Mouse (Mus musculus) kidney, postnatal 4 days (tissue): ENCODE data around the gene Atl1.

Experiments
- DNase-seq, 2 experiments: peaks; one replicate each; pipeline ENCODE4 v3.0.0; 2021; ENCODE audit warnings: mixed read lengths in 2 of 2

Atl1 gene

DNA sequence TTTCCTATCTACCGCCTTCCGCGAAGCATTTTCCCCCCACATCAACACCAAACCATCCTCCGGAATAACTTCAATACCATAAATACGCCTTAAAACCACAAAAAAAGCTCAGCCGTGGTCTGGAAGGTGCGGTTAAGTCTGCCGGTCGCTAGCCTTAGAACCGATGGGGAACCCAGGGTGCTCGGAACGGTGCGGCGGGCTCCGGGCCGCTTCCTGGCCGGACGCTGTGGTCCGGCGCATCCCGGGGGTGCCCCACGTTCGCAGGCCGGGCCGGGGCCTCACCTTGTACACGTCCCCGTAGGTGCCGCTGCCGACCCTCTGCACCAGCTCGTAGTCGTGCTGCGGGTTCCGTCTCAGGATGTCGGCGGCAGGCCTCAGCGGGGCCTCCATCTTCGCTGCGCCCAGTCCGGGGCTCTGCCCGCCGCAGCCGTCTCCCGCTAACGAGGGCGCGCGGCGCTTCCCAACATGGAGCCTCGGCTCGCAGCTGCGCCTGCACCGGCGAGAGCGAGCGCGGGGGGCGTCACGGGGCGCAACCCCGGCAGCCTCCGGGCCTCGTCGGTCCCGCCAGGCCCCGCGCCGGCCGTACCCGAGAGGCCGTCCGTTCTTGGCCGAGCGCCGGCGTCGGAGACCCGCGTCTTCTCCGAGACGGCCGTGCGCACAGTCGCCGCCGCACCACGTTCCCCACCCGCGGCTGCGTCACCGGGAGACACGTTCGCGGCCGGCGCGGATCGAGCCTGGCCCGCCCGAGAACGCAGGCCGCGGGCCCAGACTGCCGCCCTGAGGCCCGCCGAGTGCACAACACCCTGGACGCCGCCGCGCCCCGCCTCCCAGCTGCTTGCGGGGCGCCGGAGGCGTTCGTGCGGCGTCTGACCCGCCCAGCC is at the start of gene Atl1, which contains the start of gene Map4k5:
TSS of gene Atl1 (plus strand) at position 244 of the 881 bp plus-strand sequence.
TSS of gene Map4k5 (minus strand) at position 830 of the 881 bp plus-strand sequence.
- DNase-seq, result peak; percentile 91 to 94

DNA sequence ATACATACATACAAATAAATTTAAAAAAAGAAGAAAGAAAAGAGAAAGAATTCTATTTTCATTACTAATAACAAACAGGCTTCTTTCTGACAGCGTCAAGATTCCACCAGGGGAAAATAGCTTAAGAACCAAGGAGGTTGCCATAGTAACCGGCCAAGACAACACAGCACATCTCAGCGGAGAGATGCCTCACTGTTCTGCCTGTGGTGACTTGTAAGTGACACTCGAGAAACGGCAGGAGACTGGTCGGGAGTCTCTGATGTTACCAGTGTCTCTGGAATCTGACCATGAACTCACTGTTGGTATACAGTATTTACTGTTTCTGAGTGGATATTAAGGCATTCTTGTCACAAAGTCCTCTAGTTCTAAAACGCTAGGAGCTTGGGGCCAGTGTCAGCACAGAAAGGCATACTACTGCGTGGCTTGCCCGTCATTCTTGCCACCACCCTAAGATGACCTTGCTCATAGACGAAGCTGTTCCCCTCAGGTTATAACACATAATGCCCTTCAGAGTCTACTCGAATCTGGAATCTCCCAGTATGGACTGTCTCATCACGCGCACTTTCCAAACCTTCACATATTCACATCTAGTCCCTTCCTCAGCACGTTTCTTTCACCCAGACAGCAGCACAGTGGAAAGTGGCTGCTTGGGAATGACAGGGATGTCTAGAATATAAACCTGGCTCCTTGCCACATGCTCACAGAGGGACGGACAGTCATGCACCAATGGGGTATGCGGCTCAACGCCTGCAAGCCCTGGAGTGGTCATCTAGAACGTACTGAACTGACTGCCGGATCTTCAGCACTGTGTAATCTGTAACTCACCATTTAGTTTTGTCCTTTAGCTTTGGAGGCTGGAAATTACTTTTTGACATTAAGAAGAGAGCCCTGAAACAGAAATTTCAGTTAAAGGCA is 48.6 kb upstream of the Atl1 start:
- no peak for DNase-seq

DNA sequence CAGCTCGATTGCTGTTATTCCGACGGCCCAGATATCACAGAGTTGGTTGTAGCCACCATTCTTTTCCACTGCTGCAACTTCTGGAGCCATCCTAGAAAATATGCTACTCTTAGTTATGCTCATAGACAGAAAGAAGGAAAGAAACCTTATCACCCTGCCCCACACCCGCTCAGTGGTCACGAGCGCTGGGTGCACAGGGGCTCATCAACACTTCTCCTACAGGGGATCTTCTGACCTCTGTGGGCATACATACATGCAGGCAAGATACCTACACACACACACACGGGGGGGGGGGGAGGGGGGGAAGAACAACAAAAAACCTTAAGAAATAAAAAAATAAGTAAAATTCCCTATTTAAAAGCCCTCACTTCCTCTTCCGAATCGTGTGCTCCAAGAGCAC is 46.7 kb upstream of the Atl1 start:
- DNase-seq, result no peak

DNA sequence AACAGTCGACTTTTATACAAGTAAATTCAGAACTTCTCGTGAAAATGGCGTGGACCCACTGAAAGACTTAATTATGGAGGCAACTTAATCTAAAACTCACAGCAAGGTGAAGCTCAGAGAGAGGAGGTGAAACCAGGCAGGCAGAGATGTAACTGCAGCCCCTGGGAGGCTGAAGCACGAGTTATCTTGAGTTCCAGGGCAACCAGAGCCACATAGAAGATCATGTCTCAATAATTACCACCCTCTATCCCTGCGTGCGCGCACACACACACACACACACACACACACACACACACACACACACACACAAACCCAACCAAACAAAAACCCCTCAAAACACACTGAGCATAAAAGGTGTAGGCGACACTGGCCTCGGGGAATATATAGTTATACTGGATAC is 45.9 kb upstream of the Atl1 start:
- no peak for DNase-seq

DNA sequence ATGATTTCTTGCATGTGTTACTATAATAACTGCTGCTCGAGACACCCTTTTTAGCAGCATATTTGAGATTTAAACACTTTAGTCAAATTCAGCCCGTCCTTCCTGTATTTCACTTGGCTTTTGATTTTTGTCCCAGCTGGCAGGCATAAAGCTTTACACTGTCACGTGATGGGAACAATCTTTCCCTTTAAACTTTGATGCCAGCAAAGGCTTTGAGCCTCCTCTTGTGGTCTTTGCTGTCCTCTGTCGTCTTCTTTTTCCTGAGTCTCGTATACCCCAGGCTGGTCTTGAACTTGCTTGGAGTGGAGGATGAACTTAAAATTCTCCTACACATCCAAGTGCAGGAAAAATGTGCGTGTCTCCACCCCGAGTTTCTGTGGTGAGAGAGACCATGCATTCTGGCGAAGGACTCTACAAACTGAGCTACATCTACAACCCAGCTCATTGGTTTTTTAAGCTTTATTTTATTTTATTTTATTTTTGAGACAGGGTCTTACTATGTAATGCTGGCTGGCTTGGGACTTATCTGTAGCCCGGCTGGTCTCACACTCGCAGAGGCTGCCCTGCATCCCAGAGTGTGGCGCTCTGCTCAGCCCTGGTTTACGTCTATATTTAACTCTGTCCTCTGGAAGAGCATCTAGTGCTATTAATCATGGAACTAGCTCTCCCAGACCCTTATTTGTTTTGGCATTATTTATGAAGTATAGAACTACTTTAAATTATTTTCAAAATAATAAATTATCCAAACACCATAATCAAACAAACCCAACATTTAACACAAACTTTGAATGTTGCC is 44.1 kb upstream of the Atl1 start:
- DNase-seq, result peak in 1 of 2 experiments; percentile 13

DNA sequence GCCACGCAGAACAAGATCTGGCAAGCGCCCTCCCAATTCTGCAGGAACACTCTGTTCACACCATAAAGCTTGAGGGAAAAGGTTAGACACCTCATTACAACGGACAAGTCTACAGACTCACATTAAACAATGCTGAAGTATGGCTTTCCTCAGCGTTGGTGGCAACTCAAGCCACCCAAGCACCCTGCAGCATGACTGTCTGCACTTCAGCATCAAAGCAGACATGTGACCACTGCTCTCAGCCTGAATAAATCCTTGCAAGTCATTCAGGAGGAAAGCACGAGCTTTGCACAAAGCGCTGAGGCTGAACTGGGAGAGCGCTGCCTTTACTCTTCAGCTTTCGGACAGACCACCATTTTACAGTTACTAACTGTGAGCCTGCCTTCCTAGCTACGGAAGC is 40.1 kb upstream of the Atl1 start:
- DNase-seq, result no peak

DNA sequence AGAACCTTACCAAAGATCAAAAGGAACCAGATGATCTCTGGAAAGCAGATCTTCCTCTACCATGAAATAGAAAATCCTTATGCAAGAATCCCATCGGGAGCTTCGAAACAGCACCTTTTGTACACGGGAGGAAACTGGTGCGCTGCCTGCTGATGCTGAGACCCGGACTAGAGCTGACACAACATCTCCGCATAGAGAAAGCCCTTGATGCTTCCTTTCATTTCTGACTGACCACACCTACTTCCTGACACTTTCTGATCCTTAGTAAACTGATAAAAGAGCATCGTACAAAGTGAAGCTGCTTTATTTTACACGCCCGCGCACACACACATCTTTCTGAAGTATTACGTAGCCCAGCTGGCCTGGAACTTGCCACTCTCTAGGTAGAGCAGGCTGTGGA is 39.0 kb upstream of the Atl1 start:
- no peak for DNase-seq

DNA sequence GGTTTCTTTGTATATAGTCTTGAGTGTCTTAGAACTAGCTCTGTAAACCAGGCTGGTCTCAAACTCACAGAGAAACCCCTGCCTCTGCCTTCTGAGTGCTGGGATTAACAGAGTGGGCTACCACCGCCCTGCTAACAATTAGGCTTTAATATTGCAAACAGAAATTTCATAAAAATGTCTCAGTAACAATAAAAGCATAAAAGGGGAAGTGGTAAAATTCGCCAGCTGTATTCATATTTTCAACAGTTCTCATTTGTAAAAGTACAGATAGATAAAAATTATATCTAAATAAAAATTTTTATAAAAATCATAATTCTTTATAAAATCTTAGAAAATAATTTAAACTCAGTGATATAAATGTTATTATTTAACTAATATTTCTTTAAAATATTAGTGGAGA is 38.5 kb upstream of the Atl1 start:
- no peak for DNase-seq

DNA sequence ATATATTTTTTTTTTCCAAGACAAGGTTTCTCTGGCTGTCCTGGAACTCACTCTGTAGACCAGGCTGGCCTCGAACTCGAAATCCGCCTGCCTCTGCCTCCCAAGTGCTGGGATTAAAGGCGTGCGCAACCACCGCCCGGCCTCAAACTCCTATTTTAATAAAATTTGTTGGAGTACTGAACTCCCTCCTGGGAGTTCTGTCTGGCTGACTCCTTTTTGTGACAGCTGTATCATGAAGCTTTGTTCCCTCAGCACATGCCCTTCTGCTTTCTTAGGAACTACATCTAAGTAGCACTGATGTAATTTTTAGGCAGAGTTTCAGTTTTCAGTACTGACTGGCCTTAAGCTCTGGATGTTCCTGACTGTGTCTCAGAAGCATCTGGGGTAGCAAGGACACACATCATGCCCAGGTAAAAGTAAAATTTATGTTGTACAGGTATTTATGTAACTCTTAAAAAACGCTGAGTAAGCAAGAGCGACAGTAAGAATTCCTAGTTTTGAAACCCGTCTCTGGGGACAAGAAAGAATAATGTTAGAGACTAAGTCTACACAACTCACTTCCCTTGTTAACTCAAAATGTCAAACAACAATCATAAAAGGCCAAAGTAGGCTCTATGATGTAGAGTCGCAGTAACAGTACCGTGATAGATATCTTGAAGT is 36.6 kb upstream of the Atl1 start:
- no peak for DNase-seq

DNA sequence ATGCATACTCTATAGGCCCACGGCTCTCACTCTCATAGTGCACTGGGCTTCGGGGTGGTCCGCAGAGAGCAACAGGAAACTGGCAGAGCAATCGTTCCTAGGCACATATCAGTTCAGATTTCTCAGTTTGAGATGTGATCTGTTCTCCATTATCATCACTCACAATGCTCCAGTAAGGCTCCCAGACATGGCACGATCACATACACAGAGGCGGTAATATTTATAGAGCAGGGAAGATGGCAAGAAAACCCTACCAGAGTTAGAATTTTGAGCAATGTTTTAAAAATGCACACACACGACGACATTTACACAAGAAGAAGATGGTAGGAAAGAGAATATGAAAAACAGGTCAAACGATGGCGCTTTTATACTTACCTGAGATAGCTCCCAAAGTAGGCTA is 36.0 kb upstream of the Atl1 start:
- DNase-seq, result no peak

DNA sequence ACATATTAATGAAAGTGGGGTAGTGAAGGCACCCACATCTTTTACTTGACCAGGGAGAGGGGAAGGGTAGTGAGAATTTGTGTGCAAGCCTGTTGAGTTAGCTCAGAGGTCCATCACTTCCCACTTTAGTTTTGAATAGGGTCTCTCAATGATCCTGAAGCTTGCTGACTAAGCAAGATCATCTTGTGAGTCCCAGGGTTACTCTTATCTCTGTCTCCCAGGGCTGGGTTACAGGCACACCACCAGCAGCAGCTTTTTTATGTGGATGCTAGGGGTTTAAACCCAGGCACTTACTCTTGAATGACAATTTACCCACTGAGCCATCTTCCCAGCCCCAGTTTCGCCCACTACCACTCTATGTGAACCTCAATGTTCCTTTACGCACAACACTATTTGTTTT is 34.8 kb upstream of the Atl1 start:
- no peak for DNase-seq

DNA sequence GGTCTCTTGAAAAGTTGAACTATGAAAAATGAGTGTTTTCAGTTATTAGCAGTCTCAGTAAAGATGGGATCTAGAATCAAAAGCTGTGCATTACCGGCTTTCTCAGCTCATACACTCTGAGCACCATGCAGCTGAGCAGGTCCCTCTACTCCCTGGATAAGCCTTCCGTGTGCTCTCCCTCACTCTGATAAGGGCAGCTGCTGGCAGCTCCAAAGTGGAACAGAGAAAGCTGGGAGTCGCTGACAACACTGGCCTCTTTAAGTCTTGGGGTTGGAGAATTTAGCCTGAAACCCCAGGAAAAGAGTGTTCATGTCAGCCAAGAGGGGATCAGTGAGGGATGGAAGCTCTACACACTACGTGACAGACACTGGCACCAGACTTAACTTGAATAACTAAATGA is 33.6 kb upstream of the Atl1 start:
- no peak for DNase-seq

DNA sequence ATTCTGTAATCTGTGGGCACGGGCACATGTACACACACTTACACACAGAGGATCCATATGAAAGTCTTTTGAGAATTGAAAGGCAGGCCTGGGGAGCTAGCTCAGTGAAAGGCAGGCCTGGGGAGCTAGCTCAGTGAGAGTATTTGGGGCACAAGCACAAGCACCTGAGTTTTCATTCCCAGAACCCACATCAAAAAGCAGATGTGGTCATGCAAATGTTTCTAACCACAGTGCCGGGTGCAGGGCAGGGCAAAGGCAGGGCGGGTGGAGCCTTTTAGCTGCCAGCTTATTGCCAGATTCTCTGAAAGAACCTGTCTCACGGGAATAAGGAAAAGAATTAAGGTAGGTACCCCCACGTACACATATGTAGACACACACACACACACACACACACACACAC is 28.9 kb upstream of the Atl1 start:
- DNase-seq, result no peak

DNA sequence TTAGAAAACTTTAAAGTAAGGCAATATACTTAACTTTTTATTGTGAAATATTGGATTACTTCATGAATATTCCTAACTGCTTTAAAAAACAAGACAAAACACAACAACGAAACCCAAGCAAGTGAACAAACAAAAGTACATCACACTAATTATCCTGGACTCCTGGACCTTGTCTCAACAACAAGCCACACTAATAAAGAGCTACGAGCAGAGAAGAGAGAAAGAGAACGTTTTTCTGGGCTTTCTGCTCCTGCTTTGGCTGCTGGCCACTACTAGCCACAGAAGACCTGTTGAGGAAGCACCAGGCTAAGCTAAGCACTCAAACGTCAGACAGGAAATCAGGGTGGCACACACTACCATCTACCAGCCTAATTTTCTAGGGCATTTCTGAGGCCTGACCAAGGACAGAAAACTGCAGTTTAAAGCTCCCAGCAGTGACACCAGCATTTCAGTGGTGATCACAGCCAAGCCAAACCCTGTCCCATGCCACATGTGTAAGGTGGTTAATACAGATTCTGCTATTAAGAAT is 28.2 kb upstream of the Atl1 start:
- DNase-seq, result no peak

DNA sequence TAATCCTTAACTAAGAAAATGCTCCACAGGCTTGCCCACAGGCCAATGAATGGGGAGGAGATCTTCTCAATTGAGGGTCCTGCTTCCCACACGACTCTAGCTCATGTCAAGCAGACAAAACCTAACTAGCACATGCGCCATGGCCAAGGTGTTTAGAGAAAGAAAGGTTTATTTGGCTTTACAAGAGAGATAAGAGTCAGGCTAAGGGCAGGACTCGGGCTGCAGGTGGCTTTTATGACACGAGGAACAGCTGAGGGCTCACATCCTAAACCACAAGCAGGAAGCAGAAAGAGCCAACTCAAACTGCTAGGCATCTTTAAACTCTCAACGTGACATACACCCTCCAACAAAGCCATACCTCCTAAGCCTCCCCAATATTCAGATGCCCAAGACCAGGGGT is 25.1 kb upstream of the Atl1 start:
- DNase-seq, result no peak

DNA sequence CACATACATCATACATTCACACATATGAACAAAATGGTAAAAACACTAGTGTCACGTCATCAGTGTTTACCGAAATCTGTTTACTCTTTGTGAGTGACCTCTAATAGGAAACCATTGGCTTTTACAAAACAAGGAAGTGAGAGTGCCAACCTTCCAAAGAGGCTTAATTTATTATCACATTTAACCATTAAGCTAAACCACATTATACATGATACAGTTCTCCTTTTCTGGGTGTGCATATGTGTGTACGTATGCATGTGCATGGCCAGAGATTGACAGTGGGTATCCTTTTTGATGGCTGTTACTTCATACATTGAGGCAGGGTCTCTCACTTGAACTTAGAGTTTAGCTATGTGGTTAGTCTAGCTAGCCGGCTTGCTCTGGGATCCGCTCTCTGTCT is 20.8 kb upstream of the Atl1 start:
- no peak for DNase-seq

DNA sequence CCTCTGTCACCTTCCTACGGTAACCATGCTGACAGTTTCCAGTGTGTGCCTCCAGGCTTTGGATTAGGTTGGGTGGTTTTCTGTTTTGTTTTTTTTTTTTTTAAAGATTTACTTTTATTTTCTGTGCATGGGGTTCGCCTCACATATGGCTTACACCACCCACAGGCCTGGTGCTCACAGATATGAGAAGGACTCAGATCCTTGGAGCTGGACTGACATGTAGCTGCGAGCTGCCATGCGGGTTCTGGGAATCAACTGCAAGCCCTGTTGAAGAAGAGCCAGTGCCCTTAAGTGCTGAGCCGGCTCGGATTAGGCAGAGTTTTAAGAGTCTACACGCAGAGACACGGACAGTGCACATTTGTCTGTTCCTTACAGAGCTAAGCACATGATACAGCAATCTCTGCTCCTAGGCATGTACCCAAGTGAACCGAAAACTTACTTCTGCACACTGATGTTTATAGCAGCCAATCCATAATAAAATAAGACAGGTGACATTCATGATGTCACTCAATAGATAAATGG is 14.5 kb upstream of the Atl1 start:
- no peak for DNase-seq

DNA sequence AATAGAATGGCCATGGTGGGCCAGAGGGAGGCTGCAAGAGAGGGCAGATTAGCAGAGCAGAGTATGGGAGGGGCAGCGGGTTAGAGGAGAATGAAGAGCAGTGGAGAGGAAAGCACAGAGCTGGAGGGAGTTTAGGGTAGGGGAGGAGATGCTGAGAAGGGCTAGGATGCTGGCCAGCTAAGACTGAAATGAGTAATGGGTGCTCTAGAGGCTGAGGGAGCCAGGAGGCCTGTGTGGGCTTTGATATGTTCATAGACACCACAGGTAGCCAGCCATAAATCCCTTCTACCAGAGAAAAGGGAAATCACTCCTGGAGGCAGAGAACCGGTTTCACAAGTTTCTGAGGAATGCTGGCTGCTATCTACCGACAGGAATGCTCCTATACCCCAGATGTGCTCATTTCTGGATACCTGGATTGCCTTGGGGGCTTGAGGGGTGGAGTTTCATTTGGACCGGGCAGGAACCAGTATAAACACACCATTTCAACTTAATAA is 13.2 kb upstream of the Atl1 start:
- peak; percentile 11 to 27 for DNase-seq

DNA sequence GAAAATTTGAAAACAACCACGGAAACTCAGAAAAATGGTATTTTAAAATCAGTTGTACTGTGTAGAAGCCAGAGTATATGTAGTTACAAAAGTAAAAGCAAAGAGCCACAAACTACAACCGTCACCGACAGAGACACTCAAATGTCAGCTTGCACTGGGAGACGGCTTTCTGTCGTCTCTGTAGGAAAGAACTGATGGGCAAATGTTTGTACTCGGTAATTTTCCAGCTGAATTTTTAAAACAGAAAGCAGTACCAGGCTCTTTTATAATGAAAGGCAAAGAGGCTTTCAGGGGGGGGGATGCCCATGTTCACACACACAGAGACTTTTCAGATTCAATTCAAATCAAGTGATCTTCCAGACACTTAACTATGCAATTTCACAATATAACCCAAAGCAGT is 12.7 kb upstream of the Atl1 start:
- DNase-seq, result no peak

DNA sequence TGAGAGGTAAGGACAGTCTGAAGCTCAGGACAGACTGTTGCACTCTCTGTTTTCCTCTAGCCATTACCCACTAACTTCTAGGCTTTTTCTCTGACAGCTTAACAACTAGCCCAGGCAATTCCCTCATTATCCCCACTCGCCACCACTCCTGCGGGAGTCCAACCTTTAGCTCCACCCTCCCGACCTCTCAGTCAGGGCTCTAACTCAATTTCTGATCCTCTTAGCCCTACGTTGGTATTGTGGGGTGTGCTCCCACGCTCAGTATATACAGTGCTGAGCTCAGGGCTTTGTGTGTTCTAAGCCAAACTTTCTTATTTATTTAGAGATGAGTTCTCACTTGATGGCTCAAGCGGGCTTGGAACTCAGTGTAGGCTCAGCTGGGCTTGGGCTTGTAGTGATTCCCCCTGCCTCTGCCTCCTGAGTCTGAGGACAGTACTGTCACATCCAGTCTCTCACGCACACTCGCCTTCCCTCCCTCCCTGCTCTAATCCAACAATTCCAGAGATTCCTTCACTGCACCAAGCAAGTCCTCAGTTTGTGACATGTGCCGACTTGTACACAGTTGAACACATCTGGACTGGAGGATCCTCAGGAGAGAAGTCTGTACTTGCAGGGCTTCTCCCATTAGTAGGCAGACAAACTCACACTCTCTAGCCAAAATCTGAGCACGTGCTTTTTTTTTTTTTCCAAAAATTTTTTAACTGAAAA is 11.1 kb upstream of the Atl1 start:
- no peak for DNase-seq

DNA sequence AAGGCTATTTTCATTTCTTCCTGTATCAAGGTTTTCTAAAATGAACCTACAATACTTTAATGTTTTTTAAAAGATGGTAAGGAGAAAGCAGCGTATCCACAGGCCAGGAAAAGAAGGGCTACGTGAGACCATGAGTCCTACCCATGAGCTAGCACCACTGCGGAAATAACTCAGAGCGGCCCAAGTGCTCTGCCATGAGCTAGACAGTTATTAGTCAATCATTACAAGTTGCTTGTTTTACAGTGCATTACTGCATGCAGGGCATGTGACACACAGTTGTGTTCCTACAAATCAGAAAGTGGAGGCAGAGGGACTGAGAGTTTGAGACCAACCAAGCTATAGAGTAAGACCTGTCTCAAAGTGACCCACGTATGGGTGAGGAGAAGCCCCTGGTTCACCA is 8.4 kb upstream of the Atl1 start:
- DNase-seq, result peak in 1 of 2 experiments; percentile 18
